Mouse (Mus musculus) kidney, adult 18-20 months (tissue): ENCODE measurements around the gene Riiad1.

Experiments used
- DNase-seq: peaks from one replicate; pipeline ENCODE4 v3.0.0; 2021

Gene Riiad1

GRCm38 (mm10) chr3:94480291-94480884, at the start of gene Riiad1:
Gene Riiad1 (minus strand): TSS chr3:94480341.
- DNase-seq = no peak

DNA sequence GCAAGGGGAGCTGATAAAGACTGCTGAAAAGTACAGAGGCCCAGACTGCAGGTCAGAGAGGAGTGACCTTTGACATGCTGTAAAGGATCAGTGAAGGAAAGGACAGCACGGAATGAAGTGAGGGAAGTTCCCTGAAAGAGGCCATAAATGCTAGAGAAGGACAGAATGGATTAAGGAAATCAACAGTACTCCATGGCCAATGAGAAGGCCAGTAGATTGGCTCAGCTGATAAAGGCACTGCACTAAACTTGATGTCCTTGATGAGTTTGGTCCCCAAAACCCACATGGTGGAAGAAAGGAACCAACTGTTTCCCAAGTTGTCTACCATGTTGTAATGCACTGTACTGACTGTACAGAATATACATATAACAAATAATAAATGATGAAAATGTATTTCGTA, 46.6 kb upstream of the Riiad1 start:
- no peak for DNase-seq

GRCm38 (mm10) chr3:94506664-94507063, 26.5 kb upstream of the Riiad1 start:
- DNase-seq = no peak

- peak; percentile 32 for DNase-seq
These were observed 22.1 kb upstream of the Riiad1 start for GRCm38 (mm10) chr3:94502243-94502642.

- DNase-seq = no peak
These were observed 17.0 kb upstream of the Riiad1 start for GRCm38 (mm10) chr3:94497162-94497561.

DNA sequence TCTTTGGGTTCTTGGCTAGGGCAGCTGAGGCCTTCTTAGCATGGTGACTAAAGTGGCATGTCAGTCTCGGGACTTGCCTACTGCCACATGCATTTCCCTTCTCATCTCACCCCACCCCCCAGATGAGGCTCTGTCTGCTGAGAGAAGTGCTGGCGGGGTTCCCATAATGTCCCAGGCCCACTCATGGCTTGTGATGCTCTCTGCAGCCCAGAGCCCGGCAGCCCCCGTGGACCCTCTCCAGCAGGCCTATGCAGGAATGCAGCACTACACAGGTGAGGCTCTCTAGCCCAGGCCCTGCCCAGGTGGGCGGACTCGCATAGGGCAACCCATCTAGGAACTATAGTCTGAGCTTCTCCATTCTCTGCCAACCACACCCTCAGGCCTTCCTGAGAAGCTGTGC, 7.4 kb upstream of the Riiad1 start:
- no peak for DNase-seq

GRCm38 (mm10) chr3:94485922-94486321, 5.8 kb upstream of the Riiad1 start:
- DNase-seq = no peak

GRCm38 (mm10) chr3:94483790-94484439, 3.8 kb upstream of the Riiad1 start:
- no peak for DNase-seq

GRCm38 (mm10) chr3:94482764-94483385, 2.7 kb upstream of the Riiad1 start:
- DNase-seq = no peak

DNA sequence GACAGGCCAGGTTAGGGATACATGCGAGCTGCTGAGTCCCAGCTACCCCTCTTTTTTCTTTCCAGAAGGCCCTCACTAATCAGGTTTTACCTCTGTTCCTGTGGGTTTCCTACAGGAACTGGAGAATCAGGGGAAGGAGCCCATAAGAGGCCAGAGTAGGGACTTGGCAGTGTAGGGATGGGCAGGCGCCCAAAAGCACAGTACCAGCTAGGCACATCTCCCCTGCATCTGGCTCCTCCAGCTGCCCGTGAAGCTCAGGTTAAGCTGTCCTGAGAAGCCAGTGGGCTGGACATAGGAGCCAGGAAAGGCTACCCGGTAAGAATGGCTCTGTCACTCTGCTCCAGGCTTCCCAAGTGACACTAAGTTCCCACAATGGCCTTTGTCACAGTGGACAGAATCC, 1.3 kb upstream of the Riiad1 start:
- no peak for DNase-seq

DNA sequence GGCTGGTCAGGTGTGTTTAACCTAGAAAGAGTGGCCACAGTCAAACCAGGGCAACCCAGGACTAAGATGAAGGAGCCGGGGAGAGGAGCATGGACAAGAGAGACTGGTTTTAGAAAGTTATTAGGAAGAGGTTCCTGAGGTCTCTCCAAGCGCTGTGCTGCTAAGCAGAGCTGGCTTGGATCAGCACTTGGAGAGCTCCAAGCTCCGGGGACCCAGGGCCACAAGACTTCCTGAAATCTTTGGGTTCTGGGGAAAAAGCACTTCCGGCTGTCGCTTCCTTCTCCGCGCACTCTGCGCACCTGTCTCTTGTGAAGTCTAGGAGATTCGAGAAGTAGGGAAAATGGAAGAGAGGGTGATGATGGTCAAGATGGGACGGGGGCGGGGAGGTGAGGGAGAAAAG, 577 bp downstream of the Riiad1 start:
- no peak for DNase-seq

- no peak for DNase-seq
These were observed 1.5 kb downstream of the Riiad1 start for GRCm38 (mm10) chr3:94478591-94479169.

DNA sequence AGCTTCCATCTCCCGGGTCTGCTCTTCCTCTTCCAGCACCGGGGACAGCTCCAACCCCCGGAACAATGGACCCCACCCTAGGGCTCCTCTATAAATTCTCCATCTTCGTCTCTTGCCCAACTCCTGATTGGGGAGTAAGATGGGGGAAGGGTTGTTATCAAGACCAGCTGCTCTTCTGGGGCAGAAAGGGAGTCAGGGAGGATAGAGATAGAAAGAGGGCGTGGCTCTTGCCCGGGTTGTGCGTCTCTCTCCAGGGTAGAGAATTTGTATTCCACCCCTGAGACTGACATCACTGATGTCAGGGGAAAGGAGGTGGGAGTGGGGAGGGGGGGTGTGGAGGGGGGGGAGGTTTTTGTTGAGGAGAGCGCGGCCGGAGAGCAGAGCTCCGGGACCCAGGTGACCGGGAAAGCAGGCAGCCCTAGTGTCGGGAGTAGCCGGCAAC, 2.1 kb downstream of the Riiad1 start, which contains the start of gene Celf3:
TSS of gene Celf3 (plus strand) at position 315 of the 442 bp plus-strand sequence.
- no peak for DNase-seq

DNA sequence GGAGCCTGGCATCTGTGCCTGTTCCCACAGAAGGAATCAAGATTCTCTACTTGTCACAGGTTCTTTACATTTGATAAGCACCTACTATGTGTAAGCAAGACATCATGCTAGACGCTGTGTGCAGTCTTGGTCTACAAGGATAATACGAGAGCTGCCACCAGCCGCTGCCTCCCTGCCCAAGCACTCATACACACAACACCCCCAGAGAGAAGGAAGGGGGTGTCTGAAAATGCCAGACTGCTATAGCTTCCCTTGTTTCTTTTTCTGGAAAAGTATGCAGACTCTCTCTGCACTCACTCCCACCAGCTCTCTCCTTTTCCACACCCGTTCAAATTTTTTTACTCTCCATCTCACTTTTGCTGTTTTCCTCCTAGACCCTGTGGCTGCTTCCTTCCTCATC, 2.7 kb downstream of the Riiad1 start:
- DNase-seq = no peak

DNA sequence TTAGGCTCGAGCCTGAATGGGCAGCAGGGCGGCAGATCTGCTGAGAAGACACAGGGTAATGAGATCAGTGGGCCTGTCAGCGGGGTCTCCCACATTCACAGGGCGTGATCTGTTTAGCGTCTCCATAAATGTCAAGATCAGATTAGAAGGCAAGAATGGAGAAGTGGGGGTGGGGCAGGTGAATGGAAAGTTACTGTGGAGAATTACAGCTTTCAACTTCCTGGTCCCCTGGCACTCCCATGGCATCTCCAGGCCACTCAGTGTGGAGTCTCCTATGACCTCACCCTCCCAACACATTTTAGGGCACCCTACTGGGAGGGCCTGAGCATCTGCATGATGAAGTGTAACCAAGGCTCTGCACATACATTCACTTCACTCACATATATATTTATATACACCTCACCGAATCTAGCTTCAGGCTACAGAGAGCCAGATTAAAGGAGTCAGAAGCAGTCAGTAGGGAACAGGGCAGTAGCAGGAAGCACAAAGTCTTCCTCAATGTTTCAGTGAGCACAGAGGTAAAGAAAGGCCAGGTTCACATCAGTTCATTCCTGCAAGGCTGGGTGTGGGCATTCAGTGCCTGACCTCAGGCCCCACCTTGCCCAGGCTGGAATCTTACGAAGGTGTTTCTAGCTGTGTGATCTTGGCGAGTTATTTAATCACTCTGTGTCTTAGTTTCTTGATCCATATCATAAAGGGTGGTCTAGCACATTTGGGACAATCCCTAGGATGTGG, 3.7 kb downstream of the Riiad1 start:
- peak; percentile 48 for DNase-seq

GRCm38 (mm10) chr3:94473567-94474232, 6.4 kb downstream of the Riiad1 start:
- DNase-seq = no peak

- no peak for DNase-seq
These were observed 7.0 kb downstream of the Riiad1 start for GRCm38 (mm10) chr3:94473115-94473505.

DNA sequence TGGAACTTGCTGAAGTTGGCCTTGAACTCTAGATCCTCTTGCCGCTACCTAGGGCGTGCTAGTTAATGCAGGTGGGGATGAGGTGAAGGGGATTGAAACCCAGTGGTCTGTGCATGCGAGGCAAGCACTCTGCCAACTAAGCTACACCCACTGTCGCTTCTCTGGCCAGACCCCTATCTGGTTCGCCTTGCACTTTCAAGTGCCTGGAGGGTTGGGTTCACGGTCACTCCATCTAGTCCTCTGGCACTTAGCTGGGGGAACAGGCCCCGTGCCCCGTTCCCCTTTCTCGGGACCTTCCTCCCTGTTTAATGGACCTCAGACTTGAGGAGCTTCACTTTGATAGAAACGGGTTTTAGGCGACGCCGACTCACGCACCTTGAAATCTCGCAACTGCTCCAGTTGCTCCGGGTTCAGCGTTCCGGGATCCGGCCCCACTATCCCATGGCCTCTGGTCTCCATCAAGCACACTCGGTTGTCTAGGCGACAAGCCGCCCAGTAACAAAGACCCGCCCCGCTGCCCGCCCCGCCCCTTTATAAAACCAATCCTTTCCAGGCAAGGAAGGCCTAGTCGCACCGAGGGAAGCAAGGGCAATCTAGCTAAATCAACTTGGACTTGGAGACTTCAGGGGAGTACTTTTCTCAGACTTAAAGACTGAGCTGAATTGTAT, 7.6 kb downstream of the Riiad1 start:
- peak; percentile 14 for DNase-seq

DNA sequence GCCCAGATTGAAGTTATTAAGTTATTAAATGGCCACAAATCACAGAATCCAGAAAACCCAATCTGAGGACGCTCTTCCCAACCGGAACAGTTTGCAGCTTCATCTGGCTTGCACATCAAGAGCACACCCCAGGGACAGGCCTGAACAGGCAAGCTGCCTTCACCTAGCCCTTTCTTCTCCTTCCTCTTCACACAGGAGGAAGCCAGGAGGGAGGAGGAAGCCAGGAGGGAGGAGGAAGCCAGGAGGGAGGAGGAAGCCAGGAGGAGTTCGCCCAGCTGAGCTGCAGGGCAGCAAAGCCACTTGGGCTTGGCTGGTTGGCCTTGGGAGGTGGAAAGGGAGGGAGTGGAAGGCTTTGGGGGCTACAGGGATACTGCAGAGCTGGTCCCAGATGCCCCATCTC, 11.2 kb downstream of the Riiad1 start:
- DNase-seq = no peak

DNA sequence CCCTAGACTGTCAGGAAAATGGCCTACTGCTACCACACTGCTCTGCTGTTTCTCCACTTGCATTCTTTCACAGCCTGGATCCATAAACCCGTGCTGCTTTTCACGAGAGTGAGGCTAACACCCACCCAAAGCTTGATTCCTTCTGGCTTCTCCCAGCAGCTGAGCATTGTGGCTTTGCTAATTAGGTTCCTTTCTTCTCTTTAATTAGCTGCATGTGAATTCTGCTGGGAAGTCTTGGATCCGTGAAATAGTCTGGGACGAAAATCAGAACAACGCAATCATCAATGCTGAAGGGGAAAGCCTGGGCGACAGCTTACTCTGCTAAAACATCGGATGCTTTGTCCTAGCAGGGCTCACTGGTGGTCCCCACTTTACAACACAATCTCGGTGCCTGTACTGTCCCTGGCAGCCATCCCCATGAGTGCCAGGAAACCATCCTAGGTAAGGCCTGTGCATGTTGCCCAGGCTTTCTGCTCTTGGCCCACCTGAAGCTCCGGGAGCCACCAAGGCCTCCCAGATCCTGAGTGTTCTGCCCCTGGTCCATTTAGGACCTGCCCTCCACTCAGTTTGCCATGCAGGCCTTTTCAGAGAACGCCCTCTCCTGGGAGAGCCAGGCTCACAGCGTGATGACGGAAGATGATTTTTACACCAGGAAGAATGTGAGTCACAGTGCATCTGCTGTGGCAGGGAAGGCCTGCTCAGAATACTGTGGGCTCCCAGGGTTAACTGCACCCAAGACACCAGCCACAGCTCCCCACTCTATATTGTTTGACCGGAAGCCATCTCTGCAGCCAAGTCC, 14.3 kb downstream of the Riiad1 start:
- no peak for DNase-seq

GRCm38 (mm10) chr3:94463926-94464578, 16.1 kb downstream of the Riiad1 start:
- DNase-seq = no peak
